Mouse (Mus musculus): Measurements from ENCODE around the gene Thumpd3. TPM values are rescaled to one million over a fixed set of nuclear protein-coding genes. Genes with fewer than 3 reads are reported as not detected.

Gene Thumpd3
- polyA plus RNA-seq, 1 experiment: 33.5 TPM

- TF ChIP-seq POLR2A (IDR thresholded peaks at IDR 0.05; ENCODE audit: low read depth, low read length): no peak
- no peak for TF ChIP-seq CTCF (IDR thresholded peaks at IDR 0.05; ENCODE audit: borderline replicate concordance, insufficient read depth, low read length)
- H3K4me1 ChIP-seq (ENCODE audit: control insufficient read depth, insufficient read depth, low read length): no peaks in the 10 kb centered on the region
- H3K4me3 ChIP-seq (ENCODE audit: insufficient read depth, low read length): no peak overlapping the region
- no peak overlapping the region for H3K27ac ChIP-seq (ENCODE audit: insufficient read depth, low read length)
Observed at GRCm38 (mm10) chr6:113017500-113018047, 28.5 kb upstream of the Thumpd3 start.

GRCm38 (mm10) chr6:113018139-113018538, 27.9 kb upstream of the Thumpd3 start:
- H3K27ac ChIP-seq (ENCODE audit: insufficient read depth, low read length): no peak overlapping the region
- no peak for TF ChIP-seq POLR2A (IDR thresholded peaks at IDR 0.05; ENCODE audit: low read depth, low read length)
- no peaks in the 10 kb centered on the region for H3K4me1 ChIP-seq (ENCODE audit: control insufficient read depth, insufficient read depth, low read length)
- H3K4me3 ChIP-seq (ENCODE audit: insufficient read depth, low read length): no peak overlapping the region

- Histone ChIP-seq H3K4me3 (ENCODE audit: insufficient read depth, low read length) (no peak overlapping the region), H3K4me1 (ENCODE audit: control insufficient read depth, insufficient read depth, low read length) (peaks cover 12% of the 10 kb centered on the region), H3K27ac (ENCODE audit: insufficient read depth, low read length) (peak overlapping the region; percentile 79)
- no peak for TF ChIP-seq CTCF (IDR thresholded peaks at IDR 0.05; ENCODE audit: borderline replicate concordance, insufficient read depth, low read length)
- TF ChIP-seq POLR2A (IDR thresholded peaks at IDR 0.05; ENCODE audit: low read depth, low read length): no peak
Observed at GRCm38 (mm10) chr6:113024866-113025265, 21.2 kb upstream of the Thumpd3 start.

GRCm38 (mm10) chr6:113025774-113026173, 20.3 kb upstream of the Thumpd3 start:
- Histone ChIP-seq H3K4me1 (ENCODE audit: control insufficient read depth, insufficient read depth, low read length) (peaks cover 12% of the 10 kb centered on the region), H3K27ac (ENCODE audit: insufficient read depth, low read length) (no peak overlapping the region; the same call in 1 of the 2 replicates), H3K4me3 (ENCODE audit: insufficient read depth, low read length) (no peak overlapping the region)
- TF ChIP-seq CTCF (IDR thresholded peaks at IDR 0.05; ENCODE audit: borderline replicate concordance, insufficient read depth, low read length) (no peak), POLR2A (IDR thresholded peaks at IDR 0.05; ENCODE audit: low read depth, low read length) (no peak)

- no peak overlapping the region for H3K27ac ChIP-seq (ENCODE audit: insufficient read depth, low read length)
- H3K4me3 ChIP-seq (ENCODE audit: insufficient read depth, low read length): no peak overlapping the region
- no peak for TF ChIP-seq POLR2A (IDR thresholded peaks at IDR 0.05; ENCODE audit: low read depth, low read length)
- peaks cover 12% of the 10 kb centered on the region for H3K4me1 ChIP-seq (ENCODE audit: control insufficient read depth, insufficient read depth, low read length)
Observed at GRCm38 (mm10) chr6:113027446-113027845, 18.6 kb upstream of the Thumpd3 start.

GRCm38 (mm10) chr6:113029006-113029405, 17.0 kb upstream of the Thumpd3 start:
- no peak for TF ChIP-seq POLR2A (IDR thresholded peaks at IDR 0.05; ENCODE audit: low read depth, low read length)
- no peak for TF ChIP-seq CTCF (IDR thresholded peaks at IDR 0.05; ENCODE audit: borderline replicate concordance, insufficient read depth, low read length)

GRCm38 (mm10) chr6:113030553-113030952, 15.5 kb upstream of the Thumpd3 start:
- Histone ChIP-seq H3K4me3 (ENCODE audit: insufficient read depth, low read length) (no peak overlapping the region), H3K4me1 (ENCODE audit: control insufficient read depth, insufficient read depth, low read length) (no peaks in the 10 kb centered on the region), H3K27ac (ENCODE audit: insufficient read depth, low read length) (no peak overlapping the region)
- TF ChIP-seq CTCF (IDR thresholded peaks at IDR 0.05; ENCODE audit: borderline replicate concordance, insufficient read depth, low read length) (no peak), POLR2A (IDR thresholded peaks at IDR 0.05; ENCODE audit: low read depth, low read length) (no peak)

More at GRCm38 (mm10) chr6:113029006-113029405, 17.0 kb upstream of the Thumpd3 start:
- Histone ChIP-seq H3K4me3 (ENCODE audit: insufficient read depth, low read length) (no peak overlapping the region), H3K27ac (ENCODE audit: insufficient read depth, low read length) (no peak overlapping the region), H3K4me1 (ENCODE audit: control insufficient read depth, insufficient read depth, low read length) (peaks cover 6% of the 10 kb centered on the region)

GRCm38 (mm10) chr6:113030970-113031660, 14.9 kb upstream of the Thumpd3 start:
- Histone ChIP-seq H3K27ac (ENCODE audit: insufficient read depth, low read length) (no peak overlapping the region), H3K4me1 (ENCODE audit: control insufficient read depth, insufficient read depth, low read length) (no peaks in the 10 kb centered on the region), H3K4me3 (ENCODE audit: insufficient read depth, low read length) (no peak overlapping the region)
- TF ChIP-seq CTCF (IDR thresholded peaks at IDR 0.05; ENCODE audit: borderline replicate concordance, insufficient read depth, low read length): no peak
- no peak for TF ChIP-seq POLR2A (IDR thresholded peaks at IDR 0.05; ENCODE audit: low read depth, low read length)

- no peaks in the 10 kb centered on the region for H3K4me1 ChIP-seq (ENCODE audit: control insufficient read depth, insufficient read depth, low read length)
- no peak overlapping the region for H3K27ac ChIP-seq (ENCODE audit: insufficient read depth, low read length)
- TF ChIP-seq CTCF (IDR thresholded peaks at IDR 0.05; ENCODE audit: borderline replicate concordance, insufficient read depth, low read length) (no peak), POLR2A (IDR thresholded peaks at IDR 0.05; ENCODE audit: low read depth, low read length) (no peak)
- H3K4me3 ChIP-seq (ENCODE audit: insufficient read depth, low read length): no peak overlapping the region
Observed at GRCm38 (mm10) chr6:113032121-113032520, 13.9 kb upstream of the Thumpd3 start.

- no peak for TF ChIP-seq POLR2A (IDR thresholded peaks at IDR 0.05; ENCODE audit: low read depth, low read length)
- no peak for TF ChIP-seq CTCF (IDR thresholded peaks at IDR 0.05; ENCODE audit: borderline replicate concordance, insufficient read depth, low read length)
- Histone ChIP-seq H3K4me3 (ENCODE audit: insufficient read depth, low read length) (no peak overlapping the region), H3K27ac (ENCODE audit: insufficient read depth, low read length) (no peak overlapping the region), H3K4me1 (ENCODE audit: control insufficient read depth, insufficient read depth, low read length) (no peaks in the 10 kb centered on the region)
Observed at GRCm38 (mm10) chr6:113033185-113033584, 12.8 kb upstream of the Thumpd3 start.

Data from embryonic fibroblast, embryonic 13.5 days (primary cell).